Mouse (Mus musculus) lung, postnatal 0 days (tissue): ENCODE results near the gene Zfp68. TPM values are rescaled to one million over a fixed set of nuclear protein-coding genes. Genes with fewer than 3 reads are reported as not detected.

Source experiments
- ATAC-seq: fragments of 200-750 bp; cut with Nextera tagmentation; 2 replicates; pipeline ENCODE4 v1.8.0; 2017; ENCODE audit warnings: moderate library complexity
- DNase-seq: peaks from one replicate; pipeline ENCODE4 v3.0.0-alpha.2; 2016; ENCODE audit warnings: low spot score
- H3K27ac ChIP-seq: fragments of 300-500 bp; sonication (generic); 2 replicates; pipeline ENCODE4 v1.5.1; 2014; ENCODE audit warnings: antibody characterized with exemption, mild to moderate bottlenecking, low read length, mixed read lengths
- H3K27me3 ChIP-seq: fragments of 300-500 bp; sonication (generic); replicated peaks from 2 replicates; pipeline ENCODE4 v1.6.1; 2014; ENCODE audit warnings: low read length, mixed read lengths; ENCODE audit not compliant: insufficient read depth
- H3K36me3 ChIP-seq: fragments of 300-500 bp; sonication (generic); 2 replicates; pipeline ENCODE4 v1.6.1; 2014; ENCODE audit warnings: low read length, mixed read lengths; ENCODE audit not compliant: insufficient read depth
- H3K4me1 ChIP-seq: fragments of 300-500 bp; sonication (generic); 2 replicates; pipeline ENCODE4 v1.6.1; 2014; ENCODE audit warnings: antibody characterized with exemption, low read depth, low read length, mixed read lengths; ENCODE audit not compliant: insufficient read depth
- H3K4me2 ChIP-seq: fragments of 300-500 bp; sonication (generic); replicated peaks from 2 replicates; pipeline ENCODE4 v1.6.1; 2014; ENCODE audit warnings: low read depth, mild to moderate bottlenecking, low read length, moderate library complexity, mixed read lengths
- H3K4me3 ChIP-seq: fragments of 300-500 bp; sonication (generic); 2 replicates; pipeline ENCODE4 v1.5.1; 2014; ENCODE audit warnings: low read depth, low read length
- H3K9ac ChIP-seq: fragments of 300-500 bp; sonication (generic); replicated peaks from 2 replicates; pipeline ENCODE4 v1.6.1; 2014; ENCODE audit warnings: low read depth, mild to moderate bottlenecking
- H3K9me3 ChIP-seq: fragments of 300-500 bp; sonication (generic); 2 replicates; pipeline ENCODE4 v1.6.1; 2016; ENCODE audit warnings: low read length, mixed read lengths
- CTCF ChIP-seq: IDR thresholded peaks from 2 replicates; pipeline ENCODE4 v1.5.1; 2016; ENCODE audit warnings: antibody characterized with exemption, mild to moderate bottlenecking
- EP300 ChIP-seq: IDR thresholded peaks from 2 replicates; pipeline ENCODE4 v1.6.1; 2016; ENCODE audit warnings: antibody characterized with exemption, mild to moderate bottlenecking, control low read depth
- WGBS: fragments of 180-500 bp; shearing (Covaris S2); extraction: QIAGEN DNeasy Blood & Tissue Kit; methylation state at CpG from one replicate; pipeline ENCODE4 v1.1.7; 2014; 5-methylcytosine and 5-hydroxymethylcytosine counted together
- polyA plus RNA-seq: library from polyadenylated mRNA; unstranded; fragments of >200 nt; fragmentation: Nextera tagmentation; extraction: Ambion mirVana; gene quantifications from 2 replicates; pipeline ENCODE4 v1.2.1, GENCODE M21; 2015

The Zfp68 gene
- polyA plus RNA-seq, 1 experiment from 2014 or later: 46.0 TPM

GRCm38 (mm10) chr5:138641761-138642160 is 22.2 kb upstream of the Zfp68 start:
- WGBS: 95% methylated on average over 3 of the region's 3 CpGs

DNA sequence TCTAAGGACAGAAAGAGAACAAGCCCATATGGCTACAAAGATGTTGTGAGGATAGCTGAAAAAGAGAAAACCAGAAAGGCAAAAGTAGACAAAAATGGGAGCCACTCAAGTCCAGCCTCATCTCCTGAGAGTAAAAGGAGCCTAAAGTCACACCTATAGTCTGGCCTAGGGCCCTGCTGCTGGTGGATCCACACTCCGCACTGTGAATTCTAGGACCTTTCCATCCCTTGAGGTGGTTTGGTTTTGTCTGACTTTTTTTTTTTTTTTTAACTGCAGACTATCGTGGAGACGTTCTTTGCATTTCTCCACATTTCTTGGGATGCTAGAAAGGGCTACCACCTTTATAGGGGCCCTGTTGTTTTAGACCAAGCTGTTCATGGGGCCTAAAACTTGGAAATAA is 21.5 kb upstream of the Zfp68 start:
- no peak for TF ChIP-seq CTCF
- TF ChIP-seq EP300: no peak
- Histone ChIP-seq H3K27ac (no peak overlapping the region), H3K36me3 (peaks cover 3% of the 10 kb centered on the region; the same call in 1 of the 2 replicates), H3K9ac (no peak overlapping the region), H3K27me3 (no peaks in the 10 kb centered on the region), H3K4me1 (no peaks in the 10 kb centered on the region), H3K4me3 (no peak overlapping the region), H3K9me3 (no peaks in the 10 kb centered on the region), H3K4me2 (no peak overlapping the region)
- WGBS: 96% methylated on average over 3 of the region's 3 CpGs
- ATAC-seq: no peak
- no peak for DNase-seq

More at GRCm38 (mm10) chr5:138641761-138642160, 22.2 kb upstream of the Zfp68 start:
- no peak for DNase-seq
- no peak overlapping the region for H3K27ac ChIP-seq
- no peak overlapping the region for H3K4me2 ChIP-seq
- TF ChIP-seq CTCF: no peak
- no peak for TF ChIP-seq EP300
- ATAC-seq: no peak
- no peaks in the 10 kb centered on the region for H3K9me3 ChIP-seq
- H3K9ac ChIP-seq: no peak overlapping the region
- H3K4me3 ChIP-seq: no peak overlapping the region
- H3K27me3 ChIP-seq: no peaks in the 10 kb centered on the region
- no peaks in the 10 kb centered on the region for H3K4me1 ChIP-seq
- H3K36me3 ChIP-seq: peaks cover 4% of the 10 kb centered on the region; the same call in 1 of the 2 replicates

GRCm38 (mm10) chr5:138636486-138636885 is 16.9 kb upstream of the Zfp68 start:
- no peak for TF ChIP-seq EP300
- no peak for TF ChIP-seq CTCF
- H3K27ac ChIP-seq: no peak overlapping the region
- H3K4me2 ChIP-seq: no peak overlapping the region
- 90% methylated on average over 2 of the region's 2 CpGs for WGBS
- no peaks in the 10 kb centered on the region for H3K4me1 ChIP-seq
- ATAC-seq (no peak), DNase-seq (no peak)
- H3K36me3 ChIP-seq: no peaks in the 10 kb centered on the region; the same call in 1 of the 2 replicates
- no peak overlapping the region for H3K9ac ChIP-seq
- no peaks in the 10 kb centered on the region for H3K9me3 ChIP-seq
- no peak overlapping the region for H3K4me3 ChIP-seq
- no peaks in the 10 kb centered on the region for H3K27me3 ChIP-seq

GRCm38 (mm10) chr5:138623478-138623875 is 3.9 kb upstream of the Zfp68 start:
- 0 out of 2 replicates have a peak, but pooled peaks cover 4% of the 10 kb centered on the region for H3K4me1 ChIP-seq
- ATAC-seq (no peak), DNase-seq (no peak)
- peak overlapping the region; percentile 69 for H3K9ac ChIP-seq
- H3K27me3 ChIP-seq: no peaks in the 10 kb centered on the region
- H3K27ac ChIP-seq: peak overlapping the region; percentile 82
- 4% methylated on average over 3 of the region's 3 CpGs for WGBS
- peak overlapping the region; percentile 82 for H3K4me2 ChIP-seq
- H3K36me3 ChIP-seq: no peaks in the 10 kb centered on the region
- TF ChIP-seq EP300 (no peak), CTCF (no peak)
- no peaks in the 10 kb centered on the region for H3K9me3 ChIP-seq
- peak overlapping the region; percentile 67 for H3K4me3 ChIP-seq

DNA sequence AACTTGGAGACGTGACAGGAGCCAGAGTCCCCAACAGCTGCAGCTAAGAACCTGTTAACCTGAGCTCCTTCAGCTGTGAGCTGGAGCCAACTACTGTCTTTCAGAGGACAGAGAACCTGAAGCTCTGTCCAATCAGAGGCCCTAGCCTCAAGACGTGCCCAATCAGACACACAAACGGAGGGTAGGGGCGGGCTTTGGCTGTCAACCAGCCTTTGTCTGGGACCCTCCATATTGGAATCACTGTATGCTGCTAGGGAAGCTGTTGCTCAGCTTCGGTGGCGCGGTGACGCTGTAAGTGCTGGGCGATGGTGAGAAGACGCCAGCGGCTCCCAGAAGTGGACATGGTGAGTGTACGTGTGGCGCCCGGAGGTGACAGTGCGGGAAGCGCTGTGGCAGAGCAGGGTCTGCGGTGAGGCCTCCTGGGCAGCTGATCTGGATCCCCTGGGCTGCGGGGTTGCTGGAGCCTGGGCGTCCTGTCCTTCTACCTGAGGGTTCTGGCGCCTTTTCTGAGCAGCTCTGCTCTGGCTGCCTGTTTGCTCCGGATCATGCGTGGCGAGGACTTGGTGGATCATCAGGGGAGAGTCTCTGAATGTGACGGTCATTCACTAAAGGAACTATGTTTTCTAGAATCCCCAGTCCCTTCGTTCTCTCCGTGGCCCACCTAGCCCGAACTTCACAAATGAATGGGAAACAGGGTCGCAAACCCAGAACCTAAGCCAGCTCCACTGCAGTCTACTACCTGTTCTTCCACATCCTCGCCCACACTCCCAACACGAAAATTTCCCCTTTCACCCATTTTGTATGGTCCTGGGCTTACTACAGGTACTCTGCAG is 3.3 kb upstream of the Zfp68 start, which contains the start of gene A430033K04Rik:
TSS of gene A430033K04Rik (plus strand) at position 215 of the 833 bp plus-strand sequence.
- peak; percentile 91 for ATAC-seq
- H3K27ac ChIP-seq: peak within 1 kb of the TSS; percentile 82
- WGBS: under 1% methylated on average over 30 of the region's 30 CpGs
- peak within 1 kb of the TSS; percentile 82 for H3K4me2 ChIP-seq
- peak within 1 kb of the TSS; percentile 69 for H3K9ac ChIP-seq
- H3K36me3 ChIP-seq: no peaks in the 10 kb centered on the region
- TF ChIP-seq CTCF: no peak
- TF ChIP-seq EP300: no peak
- H3K4me1 ChIP-seq: 0 out of 2 replicates have a peak, but pooled peaks cover 4% of the 10 kb centered on the region
- H3K27me3 ChIP-seq: no peaks in the 10 kb centered on the region
- peak within 1 kb of the TSS; percentile 67 for H3K4me3 ChIP-seq
- no peaks in the 10 kb centered on the region for H3K9me3 ChIP-seq
- peak; percentile 97 for DNase-seq

DNA sequence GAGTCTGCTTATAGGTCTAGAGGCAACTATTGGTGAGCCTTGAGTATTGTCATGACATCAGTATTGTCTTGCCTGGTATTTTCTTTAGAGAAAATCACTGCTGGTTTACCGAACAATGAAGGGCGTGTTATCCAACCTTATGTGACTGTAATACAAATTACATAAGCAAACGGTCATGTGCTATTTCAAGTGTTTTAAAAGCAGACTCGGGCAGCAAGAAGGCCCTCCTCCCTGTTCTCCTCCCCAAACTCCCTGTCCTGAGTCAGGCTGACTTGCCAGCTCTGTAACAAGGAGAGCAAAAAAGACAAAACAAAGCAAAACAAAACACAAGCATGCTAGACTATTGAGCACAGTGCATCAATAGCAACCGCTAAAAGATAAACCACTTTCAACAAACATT is 1.3 kb upstream of the Zfp68 start:
- peaks cover 7% of the 10 kb centered on the region for H3K9me3 ChIP-seq
- 53% methylated on average over 5 of the region's 5 CpGs for whole genome bisulfite sequencing
- H3K9ac ChIP-seq: no peak overlapping the region
- no peak overlapping the region for H3K4me3 ChIP-seq
- 0 out of 2 replicates have a peak, but pooled peaks cover 4% of the 10 kb centered on the region for H3K4me1 ChIP-seq
- no peak overlapping the region for H3K27ac ChIP-seq
- H3K36me3 ChIP-seq: peaks cover 17% of the 10 kb centered on the region; the same call in 1 of the 2 replicates
- TF ChIP-seq CTCF (peak; percentile 1; the same call in 1 of the 2 replicates), EP300 (no peak)
- DNase-seq (peak; percentile 42), ATAC-seq (no peak)
- no peak overlapping the region for H3K4me2 ChIP-seq
- H3K27me3 ChIP-seq: no peaks in the 10 kb centered on the region
